Mouse (Mus musculus) kidney, adult 9 months (tissue): Measurements from ENCODE around the gene Synj2.

Experiments used
- DNase-seq: peaks from one replicate; pipeline ENCODE4 v3.0.0; 2022

Synj2 gene

GRCm38 (mm10) chr17:5936276-5936675, 4.8 kb upstream of the Synj2 start:
- peak; percentile 15 for DNase-seq

GRCm38 (mm10) chr17:5937441-5937840, 3.6 kb upstream of the Synj2 start:
- peak; percentile 28 for DNase-seq

GRCm38 (mm10) chr17:5939871-5940270, 1.2 kb upstream of the Synj2 start:
- DNase-seq = no peak

- peak; percentile 72 for DNase-seq
Observed at GRCm38 (mm10) chr17:5940792-5941191, 288 bp upstream of the Synj2 start.

GRCm38 (mm10) chr17:5942156-5942555, 1.1 kb downstream of the Synj2 start:
- no peak for DNase-seq

GRCm38 (mm10) chr17:5943053-5943452, 2.0 kb downstream of the Synj2 start:
- no peak for DNase-seq

GRCm38 (mm10) chr17:5947039-5947438, 6.0 kb downstream of the Synj2 start:
- no peak for DNase-seq

- no peak for DNase-seq
Observed at GRCm38 (mm10) chr17:5952455-5952854, 11.4 kb downstream of the Synj2 start.

GRCm38 (mm10) chr17:5956350-5957000, 15.4 kb downstream of the Synj2 start:
- DNase-seq = no peak

GRCm38 (mm10) chr17:5957097-5957496, 16.0 kb downstream of the Synj2 start:
- DNase-seq = no peak

GRCm38 (mm10) chr17:5958229-5958628, 17.1 kb downstream of the Synj2 start:
- no peak for DNase-seq

GRCm38 (mm10) chr17:5958636-5959035, 17.6 kb downstream of the Synj2 start:
- DNase-seq = no peak

- no peak for DNase-seq
Observed at GRCm38 (mm10) chr17:5959096-5959495, 18.0 kb downstream of the Synj2 start.

- no peak for DNase-seq
Observed at GRCm38 (mm10) chr17:5959802-5960201, 18.7 kb downstream of the Synj2 start.

- DNase-seq = no peak
Observed at GRCm38 (mm10) chr17:5963766-5964165, 22.7 kb downstream of the Synj2 start.

GRCm38 (mm10) chr17:5965084-5965781, 24.2 kb downstream of the Synj2 start:
- DNase-seq = no peak

GRCm38 (mm10) chr17:5966706-5967105, 25.6 kb downstream of the Synj2 start:
- DNase-seq = no peak

- no peak for DNase-seq
Observed at GRCm38 (mm10) chr17:5968562-5968961, 27.5 kb downstream of the Synj2 start.

GRCm38 (mm10) chr17:5969246-5969645, 28.2 kb downstream of the Synj2 start:
- DNase-seq = no peak

- no peak for DNase-seq
Observed at GRCm38 (mm10) chr17:5970298-5970821, 29.3 kb downstream of the Synj2 start.

- DNase-seq = no peak
Observed at GRCm38 (mm10) chr17:5973536-5973935, 32.5 kb downstream of the Synj2 start.

- DNase-seq = no peak
Observed at GRCm38 (mm10) chr17:5975099-5975977, 34.3 kb downstream of the Synj2 start.
